Mouse (Mus musculus): ENCODE measurements at regions not wholly inside any gene's neighbourhood (a gene's known extent, or its start where the extent isn't known, plus 50 kb on each side); places are given as distances from the start of the nearest gene placed in this dataset.

GRCm38 (mm10) chr11:20935910-20936309, 105.1 kb upstream of the Lgalsl start:
- TF ChIP-seq CTCF (IDR thresholded peaks at IDR 0.05; ENCODE audit: low read depth, low read length) (no peak), POLR2A (IDR thresholded peaks at IDR 0.05; ENCODE audit: borderline replicate concordance, low read depth, low read length) (no peak)
